Mouse (Mus musculus) heart, adult 18-20 months (tissue): ENCODE measurements around the gene Gstm1. TPM values are rescaled to one million over a fixed set of nuclear protein-coding genes. Genes with fewer than 3 reads are reported as not detected.

ENCODE experiments used
- DNase-seq, 2 experiments: peaks; one replicate each; pipeline ENCODE4 v3.0.0; 2021 to 2022; ENCODE audit warnings: mixed read lengths in 1 of 2
- total RNA-seq, 2 experiments: library from RNA; stranded (reverse); gene quantifications; 2 replicates each; pipeline ENCODE4 v1.2.3; 2021

Gstm1 gene
- total RNA-seq, 2 experiments from 2014 or later, result 296 to 418 TPM

DNA sequence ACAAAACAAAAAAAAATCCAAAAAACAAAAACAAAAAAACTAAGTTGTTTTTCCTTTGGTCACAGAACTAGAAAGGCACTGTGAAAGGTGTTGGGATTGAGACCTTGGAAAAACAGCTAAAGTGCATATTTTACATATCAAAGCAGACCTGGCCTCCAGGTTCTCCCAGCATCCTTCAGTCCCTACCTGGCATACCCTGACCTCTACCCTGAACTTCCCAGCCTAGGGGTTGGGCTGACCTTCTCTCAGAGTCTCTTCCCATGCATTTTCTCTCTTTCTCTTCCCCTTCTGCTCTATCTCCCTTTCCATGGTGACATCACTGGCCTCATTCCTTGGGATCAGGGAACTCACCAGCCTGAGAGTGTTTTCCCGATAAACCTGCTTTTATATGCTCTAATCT is 52.2 kb downstream of the Gstm1 start:
- no peak for DNase-seq

DNA sequence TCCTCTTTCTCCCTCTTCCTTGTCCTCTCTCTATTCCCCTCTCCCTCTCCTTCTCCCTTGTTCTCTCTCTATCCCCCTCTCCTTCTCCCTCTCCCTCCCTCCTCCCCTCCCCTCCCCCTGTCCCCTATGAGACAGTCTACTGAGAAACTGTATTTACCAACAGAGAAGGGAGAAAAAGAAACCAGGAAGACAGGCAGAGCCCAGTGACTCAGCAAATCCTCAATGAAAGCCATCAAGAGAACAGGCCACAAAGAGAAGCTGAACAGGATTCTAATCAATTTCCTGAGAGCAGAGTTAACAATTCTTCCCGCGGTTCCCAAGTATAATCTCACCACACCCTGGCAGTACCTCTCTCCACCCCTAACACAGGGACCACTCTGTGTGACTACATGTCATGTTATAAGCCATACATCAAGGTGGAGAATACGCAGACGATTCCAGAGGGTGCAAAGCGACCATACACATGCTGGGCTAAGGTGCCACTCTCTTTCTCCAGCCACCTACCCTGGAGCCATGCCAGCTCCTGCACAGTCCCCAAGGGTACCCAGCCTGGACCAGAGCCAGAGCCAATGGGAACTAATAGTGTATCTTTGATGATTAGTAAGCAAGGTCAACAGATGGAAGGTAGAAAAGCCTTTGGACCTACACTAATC is 53.0 kb downstream of the Gstm1 start:
- no peak for DNase-seq

GRCm38 (mm10) chr3:107964026-107964425 is 53.7 kb downstream of the Gstm1 start:
- DNase-seq, result no peak

Other genes starting within 250 kb of the Gstm1 start
- not detected for gene Eps8l3, start 140.7 kb downstream of the Gstm1 start, total RNA-seq
- 10 to 100 TPM; 51.3 to 56.7 TPM for gene Gstm5, start 122.2 kb downstream of the Gstm1 start, total RNA-seq
- gene Gstm7, start 86.2 kb downstream of the Gstm1 start, total RNA-seq, result 10 to 100 TPM; 69.7 to 92.0 TPM
- gene Gstm6, start 74.2 kb downstream of the Gstm1 start, total RNA-seq, result 1 to 10 TPM; 4.3 to 4.9 TPM
- gene Gstm3, start 48.7 kb downstream of the Gstm1 start, total RNA-seq, result not detected
- gene Gstm2, start 31.5 kb downstream of the Gstm1 start, total RNA-seq, result 100 to 1,000 TPM; 204 to 244 TPM
- 10 to 100 TPM; 12.8 to 15.6 TPM for gene Gstm4, start 26.9 kb upstream of the Gstm1 start, total RNA-seq
- 1 to 10 TPM; 4.6 to 5.8 TPM for gene Ampd2, start 68.7 kb upstream of the Gstm1 start, total RNA-seq
- gene Gnat2, start 74.8 kb upstream of the Gstm1 start, total RNA-seq, result under 1 TPM in 1 of 2 experiments, not detected in 1; 0.18 TPM
- gene Gnai3, start 128.2 kb upstream of the Gstm1 start, total RNA-seq, result 10 to 100 TPM; 18.9 to 19.7 TPM
- gene Gpr61, start 136.9 kb upstream of the Gstm1 start, total RNA-seq, result not detected
- gene Amigo1, start 168.4 kb upstream of the Gstm1 start, total RNA-seq, result 10 to 100 TPM; 18.2 to 19.4 TPM
- gene Cyb561d1, start 183.2 kb upstream of the Gstm1 start, total RNA-seq, result 1 to 10 TPM; 5.2 to 5.3 TPM
- gene Atxn7l2, start 193.0 kb upstream of the Gstm1 start, total RNA-seq, result 1 to 10 TPM; 2.2 to 2.6 TPM
- gene Sypl2, start 208.7 kb upstream of the Gstm1 start, total RNA-seq, result 1 to 10 TPM; 2.1 to 2.5 TPM
- 10 to 100 TPM; 55.0 to 59.5 TPM for gene Psma5, start 239.0 kb upstream of the Gstm1 start, total RNA-seq